Mouse (Mus musculus): ENCODE data around the gene Atp10b. TPM values are rescaled to one million over a fixed set of nuclear protein-coding genes. Genes with fewer than 3 reads are reported as not detected.

The Atp10b gene
- polyA plus RNA-seq, 1 experiment from 2014 or later: 0.11 TPM

- Histone ChIP-seq H3K9me3 (replicated peaks) (no peaks in the 10 kb centered on the region), H3K4me2 (no peak overlapping the region), H3K27ac (ENCODE audit: poor library complexity, severe bottlenecking) (no peak overlapping the region), H3K4me1 (replicated peaks) (no peaks in the 10 kb centered on the region), H3K4me3 (no peak overlapping the region), H3K9ac (no peak overlapping the region), H3K27me3 (replicated peaks) (no peaks in the 10 kb centered on the region), H3K36me3 (no peaks in the 10 kb centered on the region)
- 88% methylated on average over 2 of the region's 2 CpGs for WGBS
- ATAC-seq (ENCODE audit: insufficient number of reproducible peaks, low FRiP score): no peak
Observed at GRCm38 (mm10) chr11:43200089-43200488, 50.4 kb downstream of the Atp10b start.

DNA sequence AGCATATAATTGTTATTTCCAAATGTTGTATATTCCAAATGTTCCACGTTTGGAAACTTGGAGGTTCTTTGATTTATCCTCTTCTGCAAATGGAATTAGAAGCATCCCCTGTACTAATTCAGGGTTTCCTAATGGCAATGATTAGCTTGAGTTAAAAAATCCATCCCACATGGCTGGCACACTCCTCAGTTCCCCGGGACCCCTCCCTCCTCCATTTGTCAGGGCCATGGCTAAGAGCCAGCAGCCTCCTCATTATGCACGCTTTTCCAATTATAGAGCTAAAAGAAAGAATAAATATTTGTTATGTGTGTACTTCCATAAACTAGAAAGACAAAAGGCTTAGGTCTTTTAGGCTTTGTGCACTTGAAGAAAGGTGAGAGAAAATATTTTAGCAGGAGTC, 53.9 kb downstream of the Atp10b start:
- 73% methylated on average over 3 of the region's 3 CpGs for WGBS
- H3K9ac ChIP-seq: no peak overlapping the region
- no peaks in the 10 kb centered on the region for H3K36me3 ChIP-seq
- H3K4me2 ChIP-seq: no peak overlapping the region
- no peaks in the 10 kb centered on the region for H3K9me3 ChIP-seq (replicated peaks)
- no peak overlapping the region for H3K4me3 ChIP-seq
- H3K4me1 ChIP-seq (replicated peaks): no peaks in the 10 kb centered on the region
- H3K27ac ChIP-seq (ENCODE audit: poor library complexity, severe bottlenecking): no peak overlapping the region
- no peaks in the 10 kb centered on the region for H3K27me3 ChIP-seq (replicated peaks)
- ATAC-seq (ENCODE audit: insufficient number of reproducible peaks, low FRiP score): no peak

DNA sequence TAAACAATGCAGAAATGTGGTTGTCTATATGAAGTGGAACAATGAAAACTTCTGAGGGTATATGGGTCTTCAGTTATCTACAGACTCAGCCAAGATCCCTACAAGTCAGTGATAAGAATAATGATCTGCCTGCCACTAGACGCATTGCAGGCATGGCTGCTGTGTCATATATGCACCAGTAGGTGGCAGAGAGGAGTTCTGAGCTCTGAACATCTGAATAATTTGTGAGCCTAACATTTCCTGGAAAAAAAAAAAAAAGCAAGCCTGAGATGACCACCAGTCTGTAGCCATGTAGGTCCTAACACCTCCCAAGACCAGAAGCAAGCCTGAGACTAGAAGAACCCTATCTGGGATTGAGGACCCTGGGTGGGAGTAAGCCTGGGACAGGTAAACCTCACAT, 63.5 kb downstream of the Atp10b start:
- Histone ChIP-seq H3K27me3 (replicated peaks) (no peaks in the 10 kb centered on the region), H3K4me2 (no peak overlapping the region), H3K4me3 (no peak overlapping the region), H3K27ac (ENCODE audit: poor library complexity, severe bottlenecking) (no peak overlapping the region), H3K9me3 (replicated peaks) (no peaks in the 10 kb centered on the region), H3K9ac (no peak overlapping the region), H3K4me1 (replicated peaks) (peaks cover 5% of the 10 kb centered on the region; the same call in 1 of the 2 replicates), H3K36me3 (no peaks in the 10 kb centered on the region)
- 7% methylated on average over 1 of the region's 1 CpGs for WGBS
- no peak for ATAC-seq (ENCODE audit: insufficient number of reproducible peaks, low FRiP score)

- Histone ChIP-seq H3K27ac (ENCODE audit: poor library complexity, severe bottlenecking) (no peak overlapping the region), H3K4me2 (no peak overlapping the region), H3K9ac (no peak overlapping the region), H3K9me3 (replicated peaks) (no peaks in the 10 kb centered on the region), H3K4me3 (no peak overlapping the region), H3K27me3 (replicated peaks) (no peaks in the 10 kb centered on the region), H3K36me3 (no peaks in the 10 kb centered on the region), H3K4me1 (replicated peaks) (peaks cover 5% of the 10 kb centered on the region; the same call in 1 of the 2 replicates)
- 76% methylated on average over 1 of the region's 1 CpGs for WGBS
- ATAC-seq (ENCODE audit: insufficient number of reproducible peaks, low FRiP score): no peak
Observed at GRCm38 (mm10) chr11:43213740-43214139, 64.1 kb downstream of the Atp10b start.

DNA sequence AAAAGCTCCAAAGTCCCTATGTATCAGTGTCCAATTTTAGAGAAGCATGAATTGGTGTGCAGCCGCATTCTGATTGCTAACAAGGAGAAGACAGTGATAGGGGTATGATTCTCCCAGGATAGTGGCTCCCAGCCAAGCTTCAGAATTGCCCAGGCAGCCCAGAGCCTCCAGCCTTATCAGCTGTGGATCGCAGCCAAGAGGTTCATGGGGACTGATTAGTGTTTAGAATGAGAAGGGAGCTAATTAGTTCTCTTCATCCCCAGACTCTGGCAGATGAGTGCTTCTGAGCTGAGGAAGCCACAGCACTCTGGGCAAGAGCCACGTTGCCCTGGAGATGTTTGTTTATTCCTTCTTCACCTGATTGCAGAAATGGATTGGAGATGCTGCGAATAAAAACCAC, 67.3 kb downstream of the Atp10b start:
- 25% methylated on average over 4 of the region's 4 CpGs for WGBS
- Histone ChIP-seq H3K4me2 (no peak overlapping the region), H3K9me3 (replicated peaks) (no peaks in the 10 kb centered on the region), H3K9ac (no peak overlapping the region), H3K4me1 (replicated peaks) (peaks cover 5% of the 10 kb centered on the region; the same call in 1 of the 2 replicates), H3K36me3 (no peaks in the 10 kb centered on the region), H3K27me3 (replicated peaks) (no peaks in the 10 kb centered on the region), H3K27ac (ENCODE audit: poor library complexity, severe bottlenecking) (no peak overlapping the region), H3K4me3 (no peak overlapping the region)
- no peak for ATAC-seq (ENCODE audit: insufficient number of reproducible peaks, low FRiP score)

DNA sequence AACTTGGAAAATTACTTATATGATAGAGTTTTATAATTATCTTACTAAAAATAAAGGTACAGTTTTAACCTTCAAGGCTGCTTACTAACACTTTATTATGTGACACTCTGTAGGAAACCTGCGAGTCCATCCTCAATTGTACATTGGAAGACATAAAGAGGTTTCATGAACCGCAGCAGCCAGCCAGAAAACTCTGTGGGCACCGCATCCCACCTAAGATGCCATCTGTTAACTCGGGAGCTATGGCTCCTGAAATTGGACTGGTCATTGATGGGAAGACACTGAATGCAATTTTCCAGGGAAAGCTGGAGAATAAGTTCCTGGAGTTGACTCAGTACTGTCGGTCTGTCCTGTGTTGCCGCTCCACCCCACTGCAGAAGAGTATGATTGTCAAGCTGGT, 80.6 kb downstream of the Atp10b start:
- Histone ChIP-seq H3K27me3 (replicated peaks) (no peaks in the 10 kb centered on the region), H3K36me3 (no peaks in the 10 kb centered on the region), H3K27ac (ENCODE audit: poor library complexity, severe bottlenecking) (no peak overlapping the region), H3K9me3 (replicated peaks) (no peaks in the 10 kb centered on the region), H3K4me1 (replicated peaks) (no peaks in the 10 kb centered on the region), H3K9ac (no peak overlapping the region), H3K4me2 (no peak overlapping the region), H3K4me3 (no peak overlapping the region)
- WGBS: 89% methylated on average over 6 of the region's 6 CpGs
- no peak for ATAC-seq (ENCODE audit: insufficient number of reproducible peaks, low FRiP score)

GRCm38 (mm10) chr11:43232073-43232472, 82.4 kb downstream of the Atp10b start:
- Histone ChIP-seq H3K9ac (no peak overlapping the region), H3K27me3 (replicated peaks) (no peaks in the 10 kb centered on the region), H3K4me2 (no peak overlapping the region), H3K9me3 (replicated peaks) (no peaks in the 10 kb centered on the region), H3K36me3 (no peaks in the 10 kb centered on the region), H3K27ac (ENCODE audit: poor library complexity, severe bottlenecking) (no peak overlapping the region), H3K4me3 (no peak overlapping the region), H3K4me1 (replicated peaks) (no peaks in the 10 kb centered on the region)
- 75% methylated on average over 7 of the region's 7 CpGs for WGBS
- ATAC-seq (ENCODE audit: insufficient number of reproducible peaks, low FRiP score): no peak

DNA sequence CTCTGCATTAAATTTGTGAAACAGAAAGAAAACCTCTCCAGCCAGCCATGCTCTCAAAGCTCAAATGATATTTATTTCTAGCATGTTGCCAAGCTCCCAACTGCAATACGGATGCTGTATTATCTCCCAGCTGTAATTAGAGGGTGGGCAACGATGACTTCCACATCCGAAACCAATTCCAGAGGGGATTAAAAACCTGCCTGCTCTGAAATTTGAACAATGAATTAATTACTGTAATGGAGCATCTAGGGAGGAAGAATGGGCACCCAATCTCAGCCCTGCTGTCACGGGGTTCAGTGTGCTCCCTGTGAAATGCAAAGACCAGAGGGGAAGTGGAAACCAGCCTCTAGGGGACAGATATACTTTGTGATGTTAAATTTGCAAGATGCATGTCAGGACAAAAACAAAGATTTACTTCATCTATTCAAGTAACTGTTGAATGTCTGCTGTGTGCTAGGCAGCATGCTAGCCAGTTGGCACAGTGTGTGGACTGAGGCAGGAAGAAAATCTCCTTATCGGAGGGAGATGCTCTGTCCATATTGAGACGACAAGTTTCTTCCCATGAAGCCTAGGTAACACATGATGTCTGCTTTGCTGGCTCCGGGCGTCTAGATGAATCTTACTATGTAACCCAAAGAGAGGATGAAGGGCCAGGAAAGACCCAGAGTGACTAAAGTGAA, 86.8 kb downstream of the Atp10b start:
- H3K4me2 ChIP-seq: no peak overlapping the region
- H3K36me3 ChIP-seq: no peaks in the 10 kb centered on the region
- 0 out of 2 replicates have a peak, but pooled peaks cover 2% of the 10 kb centered on the region for H3K9me3 ChIP-seq (replicated peaks)
- no peak overlapping the region for H3K9ac ChIP-seq
- 73% methylated on average over 8 of the region's 8 CpGs for WGBS
- no peak overlapping the region for H3K27ac ChIP-seq (ENCODE audit: poor library complexity, severe bottlenecking)
- H3K4me3 ChIP-seq: no peak overlapping the region
- ATAC-seq (ENCODE audit: insufficient number of reproducible peaks, low FRiP score): no peak
- no peaks in the 10 kb centered on the region for H3K4me1 ChIP-seq (replicated peaks)
- H3K27me3 ChIP-seq (replicated peaks): no peaks in the 10 kb centered on the region

- Histone ChIP-seq H3K4me2 (no peak overlapping the region), H3K27me3 (replicated peaks) (no peaks in the 10 kb centered on the region), H3K9me3 (replicated peaks) (0 out of 2 replicates have a peak, but pooled peaks cover 2% of the 10 kb centered on the region), H3K36me3 (no peaks in the 10 kb centered on the region), H3K9ac (no peak overlapping the region), H3K27ac (ENCODE audit: poor library complexity, severe bottlenecking) (no peak overlapping the region), H3K4me1 (replicated peaks) (no peaks in the 10 kb centered on the region), H3K4me3 (no peak overlapping the region)
- ATAC-seq (ENCODE audit: insufficient number of reproducible peaks, low FRiP score): no peak
- 88% methylated on average over 8 of the region's 8 CpGs for WGBS
Observed at GRCm38 (mm10) chr11:43239804-43240203, 90.1 kb downstream of the Atp10b start.

DNA sequence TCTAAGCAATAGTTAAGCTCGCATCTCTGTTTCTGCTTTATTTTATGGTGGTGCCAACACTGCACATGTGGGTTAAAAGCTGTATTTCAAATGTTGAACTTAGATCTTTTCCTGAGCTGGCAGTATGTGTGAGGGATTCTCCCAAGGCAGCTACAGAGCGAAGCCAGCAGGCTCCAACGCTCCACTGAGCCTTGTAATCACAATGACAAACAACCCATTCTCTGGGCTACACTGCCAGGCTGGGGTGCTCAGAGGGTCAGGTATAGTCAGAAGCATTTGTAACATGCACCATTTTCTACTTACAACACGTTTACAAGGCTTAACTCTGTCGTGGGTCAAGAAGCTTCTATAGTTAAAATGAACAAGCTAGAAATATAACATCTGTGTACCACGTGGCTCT, 103.4 kb downstream of the Atp10b start:
- ATAC-seq (ENCODE audit: insufficient number of reproducible peaks, low FRiP score): no peak
- Histone ChIP-seq H3K9me3 (replicated peaks) (no peaks in the 10 kb centered on the region), H3K27ac (ENCODE audit: poor library complexity, severe bottlenecking) (0 out of 2 replicates have a peak overlapping the region, but pooled peaks have one; percentile 3), H3K4me1 (replicated peaks) (peaks cover 3% of the 10 kb centered on the region; the same call in 1 of the 2 replicates), H3K9ac (no peak overlapping the region), H3K36me3 (no peaks in the 10 kb centered on the region), H3K27me3 (replicated peaks) (no peaks in the 10 kb centered on the region), H3K4me2 (no peak overlapping the region), H3K4me3 (no peak overlapping the region)
- 43% methylated on average over 6 of the region's 6 CpGs for WGBS

- Histone ChIP-seq H3K27me3 (replicated peaks) (no peaks in the 10 kb centered on the region), H3K4me1 (replicated peaks) (peaks cover 7% of the 10 kb centered on the region), H3K4me2 (no peak overlapping the region), H3K4me3 (no peak overlapping the region), H3K9ac (no peak overlapping the region), H3K27ac (ENCODE audit: poor library complexity, severe bottlenecking) (no peak overlapping the region), H3K9me3 (replicated peaks) (no peaks in the 10 kb centered on the region), H3K36me3 (no peaks in the 10 kb centered on the region)
- no peak for ATAC-seq (ENCODE audit: insufficient number of reproducible peaks, low FRiP score)
- 83% methylated on average over 4 of the region's 4 CpGs for WGBS
Observed at GRCm38 (mm10) chr11:43255262-43255661, 105.6 kb downstream of the Atp10b start.

DNA sequence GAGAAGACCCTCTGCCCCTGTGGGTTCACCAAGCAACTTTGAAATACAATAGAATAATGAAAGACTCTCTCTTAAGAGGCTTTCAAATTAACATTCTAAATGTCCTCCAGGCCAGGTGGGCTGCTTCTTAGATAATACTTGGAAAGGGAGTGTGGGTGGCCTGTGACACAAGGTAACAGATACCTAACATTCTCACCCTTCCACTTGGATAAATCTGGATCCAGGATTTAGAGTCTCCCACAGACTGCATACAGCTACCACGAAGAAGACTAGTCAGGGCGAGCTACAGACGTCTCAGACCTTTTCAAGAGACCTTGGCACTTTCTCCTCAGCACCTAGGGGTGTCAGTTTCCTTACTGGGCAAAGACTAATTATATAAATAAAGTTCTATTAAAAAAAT, 107.6 kb downstream of the Atp10b start:
- Histone ChIP-seq H3K9me3 (replicated peaks) (no peaks in the 10 kb centered on the region), H3K27ac (ENCODE audit: poor library complexity, severe bottlenecking) (no peak overlapping the region), H3K27me3 (replicated peaks) (no peaks in the 10 kb centered on the region), H3K4me3 (no peak overlapping the region), H3K4me2 (no peak overlapping the region), H3K36me3 (no peaks in the 10 kb centered on the region), H3K4me1 (replicated peaks) (peaks cover 7% of the 10 kb centered on the region), H3K9ac (no peak overlapping the region)
- ATAC-seq (ENCODE audit: insufficient number of reproducible peaks, low FRiP score): no peak
- 76% methylated on average over 3 of the region's 3 CpGs for WGBS
